8 mouse cellular contexts compared by ENCODE assay signal in the genomic region with DNA sequence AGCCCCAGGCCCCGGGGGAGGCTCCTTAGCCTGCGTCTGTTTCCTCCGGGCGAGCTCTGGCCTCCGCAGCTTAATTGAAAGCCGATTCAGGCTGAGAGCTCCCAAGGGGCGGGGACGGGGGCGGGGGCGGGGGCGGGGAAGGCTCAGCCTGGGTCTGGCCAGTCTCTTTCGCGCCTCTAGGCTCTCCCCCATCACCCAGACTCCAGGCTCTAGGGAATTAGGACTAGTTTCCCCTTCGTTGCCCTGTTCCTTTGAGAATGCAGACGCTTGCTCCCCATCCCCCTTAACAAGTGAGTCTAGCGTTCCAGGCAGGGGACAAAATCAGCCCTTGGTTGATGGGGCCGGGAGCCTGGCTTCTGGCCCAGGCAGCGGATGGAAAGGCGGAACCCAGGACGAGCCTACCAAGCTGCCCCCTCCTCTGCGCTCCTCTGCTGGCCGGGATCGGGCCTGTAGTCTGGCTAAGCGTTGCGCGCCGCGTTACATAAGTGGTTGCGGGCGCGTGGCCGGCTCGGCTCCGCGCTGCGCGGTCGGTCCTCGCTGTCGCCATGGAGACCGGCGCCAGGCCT. TPM values are rescaled to one million over a fixed set of nuclear protein-coding genes. Genes with fewer than 3 reads are reported as not detected.
DNase-seq lines count a peak whose midpoint lies in the region; ATAC-seq and TF ChIP-seq lines count a peak whose summit lies in the region.

No protein-coding gene starts in this region.

- peak; percentile 41 for DNase-seq in ZHBTc4 (ENCODE audit: low read depth, low spot score)
- DNase-seq in forebrain, embryonic 11.5 days (ENCODE audit: low spot score): peak; percentile 79
- peak; percentile 81 for DNase-seq in left cerebral cortex, postnatal 25 days (ENCODE audit: low spot score in 2 of 2)
- peak; percentile 65 for DNase-seq in retina, embryonic 14.5 days (ENCODE audit: low spot score)
- no peak for DNase-seq in adrenal gland, adult (ENCODE audit: inconsistent age in 2 of 2, low spot score in 1 of 2)
- DNase-seq in T-cell, adult 2 months (ENCODE audit: low spot score): no peak
- no peak for DNase-seq in ovary, adult 18-20 months (ENCODE audit: low spot score)

- peak overlapping the region; percentile 51 for H3K4me3 ChIP-seq in ES-Bruce4 (ENCODE audit: low read depth, low read length)
- H3K4me3 ChIP-seq in forebrain, embryonic 11.5 days (ENCODE audit: low read depth, low read length): peak overlapping the region; percentile 22

- no peak overlapping the region for H3K27ac ChIP-seq in ES-Bruce4 (ENCODE audit: insufficient read depth, low read length)
- no peak overlapping the region for H3K27ac ChIP-seq in forebrain, embryonic 11.5 days (ENCODE audit: low read depth, low read length)

- peaks cover 25% of the 10 kb centered on the region for H3K27me3 ChIP-seq in ES-Bruce4 (ENCODE audit: control insufficient read depth, insufficient read depth, low read length, poor library complexity, severe bottlenecking)
- H3K27me3 ChIP-seq in forebrain, embryonic 11.5 days (ENCODE audit: control insufficient read depth, insufficient read depth, low read length): peaks cover 58% of the 10 kb centered on the region

- no peaks in the 10 kb centered on the region for H3K4me1 ChIP-seq in ES-Bruce4 (ENCODE audit: control insufficient read depth, insufficient read depth, low read length)
- H3K4me1 ChIP-seq in forebrain, embryonic 11.5 days (replicated peaks; ENCODE audit: control insufficient read depth, insufficient read depth, low read length): peaks cover 14% of the 10 kb centered on the region

- peak overlapping the region; percentile 53 for H3K4me2 ChIP-seq in forebrain, embryonic 11.5 days (ENCODE audit: low read depth, low read length, severe bottlenecking)

- ATAC-seq in forebrain, embryonic 11.5 days (replicated peaks; ENCODE audit: low FRiP score): peak; percentile 60

- intact Hi-C loops in left cerebral cortex, postnatal 25 days (cut with DNase I): no loop called here

- H3K36me3 ChIP-seq in ES-Bruce4 (ENCODE audit: control insufficient read depth, insufficient read depth, low read length, poor library complexity, severe bottlenecking): no peaks in the 10 kb centered on the region
- H3K36me3 ChIP-seq in forebrain, embryonic 11.5 days (ENCODE audit: control insufficient read depth, insufficient read depth, low read length): no peaks in the 10 kb centered on the region

- under 1% methylated on average over 41 of the region's 42 CpGs for WGBS in forebrain, embryonic 11.5 days

- H3K9me3 ChIP-seq in ES-Bruce4 (replicated peaks; ENCODE audit: control insufficient read depth, insufficient read depth, low read length, poor library complexity, severe bottlenecking): no peaks in the 10 kb centered on the region
- H3K9me3 ChIP-seq in forebrain, embryonic 11.5 days (ENCODE audit: control insufficient read depth, low read length): no peaks in the 10 kb centered on the region

- no peak overlapping the region for H3K9ac ChIP-seq in ES-Bruce4 (ENCODE audit: low read depth, poor library complexity, severe bottlenecking)
- H3K9ac ChIP-seq in forebrain, embryonic 11.5 days (ENCODE audit: low read length): no peak overlapping the region

- TF ChIP-seq EP300 in ES-Bruce4 (IDR thresholded peaks at IDR 0.05; ENCODE audit: insufficient read depth, low read depth, low read length): no peak

- no peak for TF ChIP-seq CTCF in ES-Bruce4 (IDR thresholded peaks at IDR 0.05; ENCODE audit: low read depth, low read length)

- TF ChIP-seq POLR2A in ES-Bruce4 (IDR thresholded peaks at IDR 0.05; ENCODE audit: insufficient read depth, low read length): no peak

RNA-seq across cellular contexts. Expression of gene Slc12a5, which starts 10.1 kb away (rescaled TPM):
- polyA plus RNA-seq in ES-Bruce4 (2011; ENCODE audit: insufficient read depth, insufficient read length, low read depth, missing spikeins): 1.6 and 1.9 TPM in 2 replicates
- 1.6 and 2.6 TPM in 2 replicates for polyA plus RNA-seq in forebrain, embryonic 11.5 days (2014; fragmentation: Nextera tagmentation; extraction: Ambion mirVana)
- 100 to 1,000 TPM; 546 to 551 TPM for total RNA-seq in left cerebral cortex, postnatal 25 days (2021)

RNA-seq across cellular contexts. Expression of gene Mmp9, which starts 30.1 kb away (rescaled TPM):
- polyA plus RNA-seq in ES-Bruce4 (2011; ENCODE audit: insufficient read depth, insufficient read length, low read depth, missing spikeins): 5.8 and 6.2 TPM in 2 replicates
- polyA plus RNA-seq in forebrain, embryonic 11.5 days (2014; fragmentation: Nextera tagmentation; extraction: Ambion mirVana): 0.71 and 1.0 TPM in 2 replicates
- total RNA-seq in left cerebral cortex, postnatal 25 days (2021): 1 to 10 TPM; 1.9 to 2.0 TPM

RNA-seq across cellular contexts. Expression of gene Zfp335, which starts 59.2 kb away (rescaled TPM):
- 9.1 and 10.6 TPM in 2 replicates for polyA plus RNA-seq in ES-Bruce4 (2011; ENCODE audit: insufficient read depth, insufficient read length, low read depth, missing spikeins)
- 18.0 TPM in 2 replicates for polyA plus RNA-seq in forebrain, embryonic 11.5 days (2014; fragmentation: Nextera tagmentation; extraction: Ambion mirVana)
- total RNA-seq in left cerebral cortex, postnatal 25 days (2021): 10 to 100 TPM; 24.3 TPM

Comparison
In these comparisons a context has a peak if more than half of its experiments do, and no peak if none do; other contexts are left out.
1. DNase-seq: peak in ZHBTc4 (single experiment), forebrain, embryonic 11.5 days (single experiment), left cerebral cortex, postnatal 25 days (2 of 2) and retina, embryonic 14.5 days (single experiment); none in adrenal gland, adult (0 of 2), T-cell, adult 2 months (single experiment) and ovary, adult 18-20 months (single experiment).